Mouse (Mus musculus): ENCODE results near the gene Rhebl1. TPM values are rescaled to one million over a fixed set of nuclear protein-coding genes. Genes with fewer than 3 reads are reported as not detected.
"Not testable (repeated sequence)": the region's sequence is repeated elsewhere in the genome, so short reads cannot be mapped to it uniquely, and the experiment has no call there.

Gene Rhebl1
- total and polyA plus RNA-seq, 2 experiments, result 0.37 to 1.8 TPM

DNA sequence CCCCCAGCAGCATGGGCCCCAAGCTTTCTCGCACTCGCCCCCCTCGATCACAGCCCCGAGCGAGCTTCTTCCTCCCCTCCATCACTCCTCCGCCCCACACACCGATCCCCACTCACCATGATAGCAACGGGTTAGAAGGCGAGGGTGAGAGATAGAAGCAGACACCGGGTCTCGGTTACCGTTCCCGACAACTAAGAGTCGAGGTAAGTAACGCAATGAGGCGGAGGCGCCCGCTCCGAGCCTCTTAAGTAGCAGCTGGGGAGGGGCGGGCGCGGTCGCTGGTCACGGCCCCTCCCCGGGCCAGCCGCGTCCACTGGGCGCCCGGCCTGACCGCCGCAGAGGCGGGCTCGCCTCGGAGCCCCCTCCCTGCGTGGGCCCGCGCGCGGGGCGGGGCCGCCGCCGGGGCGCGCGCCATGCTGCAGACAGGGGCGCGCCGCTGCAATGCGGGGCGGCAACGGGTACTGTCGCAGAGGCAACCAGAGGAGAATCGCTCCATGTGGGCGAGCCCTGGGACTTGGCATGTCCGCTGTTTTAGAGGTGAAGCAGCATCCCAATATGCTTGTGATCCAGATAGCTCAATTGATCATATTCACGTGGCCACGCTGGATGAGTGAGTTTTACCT lies 40.0 kb upstream of the Rhebl1 start, which contains the start of gene Tuba1b:
Tuba1b (minus strand) TSS at position 349 of the 623 bp plus-strand sequence.
- no peaks in the 10 kb centered on the region for H3K36me3 ChIP-seq (ENCODE audit: control insufficient read depth, insufficient read depth, low read length)
- H3K4me1 ChIP-seq (ENCODE audit: control insufficient read depth, insufficient read depth, low read length), result peaks cover 3% of the 10 kb centered on the region; the same call in 1 of the 2 replicates
- under 1% methylated on average over 58 of the region's 58 CpGs for WGBS
- no peaks in the 10 kb centered on the region for H3K79me2 ChIP-seq (ENCODE audit: control insufficient read depth, insufficient read depth, low read length)
- H3K9ac ChIP-seq (ENCODE audit: low read depth, low read length), result peak within 1 kb of the TSS; percentile 80
- no peaks in the 10 kb centered on the region for H3K27me3 ChIP-seq (ENCODE audit: control insufficient read depth, insufficient read depth, low read length)
- peak; percentile 58 for DNase-seq (ENCODE audit: extremely low read depth, low read depth, low spot score)
- H3K4me3 ChIP-seq (ENCODE audit: insufficient read depth, low read depth, low read length), result peak within 1 kb of the TSS; percentile 79
- no peak for TF ChIP-seq CTCF (IDR thresholded peaks at IDR 0.05; ENCODE audit: low read depth, low read length)
- peak; percentile 81 for TF ChIP-seq POLR2A (IDR thresholded peaks at IDR 0.05; ENCODE audit: extremely low read depth, insufficient read depth, low read length)
- peak within 1 kb of the TSS; percentile 81 for H3K27ac ChIP-seq (replicated peaks; ENCODE audit: insufficient read depth, low read depth, low read length)

DNA sequence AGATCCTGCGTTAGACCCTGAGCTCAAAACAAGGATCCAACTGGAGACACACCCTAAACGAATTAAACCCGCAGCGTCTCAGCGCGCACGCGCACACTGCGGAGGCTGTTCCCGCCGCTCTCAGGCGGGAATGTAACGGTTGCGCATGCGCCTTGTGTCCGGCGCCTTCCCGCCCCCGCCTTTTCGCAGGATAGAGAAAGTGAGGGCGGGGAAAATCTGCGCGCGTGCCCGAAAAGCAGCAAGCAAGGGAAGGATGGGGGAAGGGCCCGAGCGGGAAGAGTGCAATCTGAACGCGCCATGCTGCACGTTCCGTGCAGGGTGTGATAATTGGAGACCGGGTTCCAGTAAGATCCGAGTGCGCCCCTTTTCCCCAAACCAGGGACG lies 39.5 kb upstream of the Rhebl1 start:
- no peak for TF ChIP-seq CTCF (IDR thresholded peaks at IDR 0.05; ENCODE audit: low read depth, low read length)
- no peak for TF ChIP-seq POLR2A (IDR thresholded peaks at IDR 0.05; ENCODE audit: extremely low read depth, insufficient read depth, low read length)
- DNase-seq (ENCODE audit: extremely low read depth, low read depth, low spot score), result peak; percentile 79
- under 1% methylated on average over 35 of the region's 35 CpGs for WGBS
- peak overlapping the region; percentile 79 for H3K4me3 ChIP-seq (ENCODE audit: insufficient read depth, low read depth, low read length)
- no peaks in the 10 kb centered on the region for H3K36me3 ChIP-seq (ENCODE audit: control insufficient read depth, insufficient read depth, low read length)
- peak overlapping the region; percentile 81 for H3K27ac ChIP-seq (replicated peaks; ENCODE audit: insufficient read depth, low read depth, low read length)
- H3K4me1 ChIP-seq (ENCODE audit: control insufficient read depth, insufficient read depth, low read length), result peaks cover 3% of the 10 kb centered on the region; the same call in 1 of the 2 replicates
- peak overlapping the region; percentile 80 for H3K9ac ChIP-seq (ENCODE audit: low read depth, low read length)
- no peaks in the 10 kb centered on the region for H3K79me2 ChIP-seq (ENCODE audit: control insufficient read depth, insufficient read depth, low read length)
- H3K27me3 ChIP-seq (ENCODE audit: control insufficient read depth, insufficient read depth, low read length), result no peaks in the 10 kb centered on the region

DNA sequence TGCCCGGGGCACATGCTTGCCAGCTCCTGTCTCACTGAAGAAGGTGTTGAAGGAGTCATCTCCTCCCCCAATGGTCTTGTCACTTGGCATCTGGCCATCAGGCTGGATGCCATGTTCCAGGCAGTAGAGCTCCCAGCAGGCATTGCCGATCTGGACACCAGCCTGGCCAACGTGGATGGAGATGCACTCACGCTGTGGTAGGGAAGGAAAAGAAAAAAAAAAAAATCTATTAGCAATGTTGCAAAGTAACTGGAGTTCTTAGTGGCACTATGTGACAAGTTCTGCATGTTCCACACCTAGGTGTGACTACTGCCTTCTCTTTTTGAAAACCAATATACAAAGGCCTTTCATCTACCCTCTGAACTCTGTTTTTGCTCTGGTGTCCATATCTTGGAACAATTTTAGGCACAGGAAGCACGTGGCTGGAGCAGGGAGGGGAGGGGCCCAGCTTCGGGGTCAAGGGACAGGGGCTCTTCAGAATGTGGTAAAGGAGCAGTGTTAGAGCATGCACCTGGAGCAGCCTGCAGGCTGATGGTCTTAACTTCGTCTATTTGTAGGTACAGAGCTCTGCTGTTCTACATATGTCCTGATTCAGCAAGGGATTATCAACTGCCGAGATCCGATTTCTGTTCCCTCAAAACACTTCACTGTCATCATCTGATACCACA lies 38.8 kb upstream of the Rhebl1 start:
- not testable (repeated sequence) for H3K36me3 ChIP-seq (ENCODE audit: control insufficient read depth, insufficient read depth, low read length); DNase-seq (ENCODE audit: extremely low read depth, low read depth, low spot score); H3K4me1 ChIP-seq (ENCODE audit: control insufficient read depth, insufficient read depth, low read length); H3K27me3 ChIP-seq (ENCODE audit: control insufficient read depth, insufficient read depth, low read length); H3K79me2 ChIP-seq (ENCODE audit: control insufficient read depth, insufficient read depth, low read length); H3K27ac ChIP-seq (replicated peaks; ENCODE audit: insufficient read depth, low read depth, low read length)
- WGBS, result 1% methylated on average over 8 of the region's 9 CpGs
- Histone ChIP-seq H3K4me3 (ENCODE audit: insufficient read depth, low read depth, low read length) (peak overlapping the region; percentile 79; the same call in 1 of the 2 replicates), H3K9ac (ENCODE audit: low read depth, low read length) (peak overlapping the region; percentile 19; the same call in 1 of the 2 replicates)

DNA sequence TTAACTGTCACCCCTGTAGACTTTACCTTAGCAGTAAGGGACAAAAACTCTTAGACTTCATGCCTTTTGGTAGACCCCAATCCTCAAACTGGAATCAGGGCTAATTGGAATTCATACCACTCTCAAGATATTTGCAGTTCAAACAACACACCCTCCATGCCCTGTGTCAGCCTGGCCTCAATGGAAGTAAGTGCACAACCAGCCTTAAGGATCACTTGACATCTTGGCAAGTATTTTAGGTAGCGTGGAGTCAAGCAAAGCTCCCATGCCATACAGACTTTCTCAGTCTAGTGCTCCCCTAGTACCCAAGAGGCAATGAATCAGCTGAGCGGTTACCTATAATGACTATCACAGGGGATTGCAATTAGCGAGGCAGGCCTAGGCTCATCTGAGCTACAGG lies 36.7 kb upstream of the Rhebl1 start:
- Histone ChIP-seq H3K4me3 (ENCODE audit: insufficient read depth, low read depth, low read length) (no peak overlapping the region), H3K27me3 (ENCODE audit: control insufficient read depth, insufficient read depth, low read length) (no peaks in the 10 kb centered on the region), H3K79me2 (ENCODE audit: control insufficient read depth, insufficient read depth, low read length) (no peaks in the 10 kb centered on the region), H3K27ac (replicated peaks; ENCODE audit: insufficient read depth, low read depth, low read length) (no peak overlapping the region), H3K4me1 (ENCODE audit: control insufficient read depth, insufficient read depth, low read length) (peaks cover 5% of the 10 kb centered on the region; the same call in 1 of the 2 replicates), H3K9ac (ENCODE audit: low read depth, low read length) (no peak overlapping the region), H3K36me3 (ENCODE audit: control insufficient read depth, insufficient read depth, low read length) (no peaks in the 10 kb centered on the region)
- no peak for DNase-seq (ENCODE audit: extremely low read depth, low read depth, low spot score)
- TF ChIP-seq POLR2A (IDR thresholded peaks at IDR 0.05; ENCODE audit: extremely low read depth, insufficient read depth, low read length) (no peak), CTCF (IDR thresholded peaks at IDR 0.05; ENCODE audit: low read depth, low read length) (no peak)
- 92% methylated on average over 3 of the region's 3 CpGs for WGBS

DNA sequence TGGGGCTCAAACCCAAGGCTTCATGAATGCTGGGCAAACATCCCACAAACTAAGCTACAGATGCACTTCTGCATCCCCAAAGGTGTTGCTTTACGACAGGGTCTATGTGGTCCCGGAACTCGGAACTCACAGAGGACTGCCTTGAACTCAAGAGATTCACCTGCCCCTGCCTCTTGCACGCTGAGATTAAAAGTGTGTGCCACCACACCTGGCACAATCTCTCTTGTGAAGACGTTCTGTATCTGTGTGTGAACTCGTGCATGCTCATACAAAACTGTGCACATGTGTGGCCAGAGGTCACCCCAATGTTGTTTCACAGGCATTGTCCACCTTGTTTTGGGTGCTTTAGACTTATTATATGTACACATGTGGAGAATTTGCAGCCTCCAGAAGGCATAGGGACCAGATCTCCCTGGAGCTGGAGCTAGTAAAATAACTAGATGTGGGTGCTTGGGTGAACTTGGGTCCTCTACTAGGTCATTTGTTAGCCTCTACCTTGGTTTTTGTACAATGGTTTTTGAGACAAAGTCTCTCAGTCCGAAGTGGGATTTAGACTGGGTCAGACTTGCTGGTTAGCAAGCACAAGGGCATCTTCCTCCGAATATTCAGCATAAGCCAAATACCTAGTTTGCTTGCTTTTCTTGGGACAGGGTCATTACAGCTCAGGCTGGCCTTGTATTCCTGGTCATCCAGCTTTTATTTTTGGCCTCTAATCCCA lies 35.8 kb upstream of the Rhebl1 start:
- Histone ChIP-seq H3K4me3 (ENCODE audit: insufficient read depth, low read depth, low read length) (no peak overlapping the region), H3K27ac (replicated peaks; ENCODE audit: insufficient read depth, low read depth, low read length) (no peak overlapping the region), H3K79me2 (ENCODE audit: control insufficient read depth, insufficient read depth, low read length) (no peaks in the 10 kb centered on the region), H3K27me3 (ENCODE audit: control insufficient read depth, insufficient read depth, low read length) (no peaks in the 10 kb centered on the region), H3K4me1 (ENCODE audit: control insufficient read depth, insufficient read depth, low read length) (peaks cover 5% of the 10 kb centered on the region; the same call in 1 of the 2 replicates), H3K9ac (ENCODE audit: low read depth, low read length) (no peak overlapping the region), H3K36me3 (ENCODE audit: control insufficient read depth, insufficient read depth, low read length) (no peaks in the 10 kb centered on the region)
- no peak for TF ChIP-seq POLR2A (IDR thresholded peaks at IDR 0.05; ENCODE audit: extremely low read depth, insufficient read depth, low read length)
- TF ChIP-seq CTCF (IDR thresholded peaks at IDR 0.05; ENCODE audit: low read depth, low read length), result no peak
- 63% methylated on average over 8 of the region's 8 CpGs for WGBS
- no peak for DNase-seq (ENCODE audit: extremely low read depth, low read depth, low spot score)

Measured in liver, adult 2 months (tissue).